12 mouse cellular contexts compared by ENCODE assay signal in genomic region chr2:65221646-65222045, GRCm38 (mm10).
"Had no signal": no experiment of that assay in that cellular context is flagged by ENCODE, and none has a peak within 500 bp of the region (broad histone marks: within the 10 kb centered on the region; RNA-seq: fewer than 3 reads in every experiment).

No protein-coding gene starts in this region.

- ATAC-seq: midbrain, embryonic 16.5 days had no signal

- H3K9ac ChIP-seq: limb, embryonic 13.5 days; liver, embryonic 14.5 days; midbrain, embryonic 12.5 days; neural tube, embryonic 13.5 days had no signal

- H3K9me3 ChIP-seq: limb, embryonic 13.5 days; midbrain, embryonic 12.5 days; neural tube, embryonic 13.5 days had no signal

- H3K4me2 ChIP-seq: limb, embryonic 13.5 days; midbrain, embryonic 12.5 days; neural tube, embryonic 13.5 days had no signal

- H3K27ac ChIP-seq: limb, embryonic 13.5 days; liver, embryonic 14.5 days; midbrain, embryonic 12.5 days; neural tube, embryonic 13.5 days had no signal

- H3K4me1 ChIP-seq: limb, embryonic 13.5 days; neural tube, embryonic 13.5 days had no signal

- H3K36me3 ChIP-seq: limb, embryonic 13.5 days; midbrain, embryonic 12.5 days; neural tube, embryonic 13.5 days had no signal

- DNase-seq: left cerebral cortex, postnatal 4 days; lung, adult 18-20 months; retina, postnatal 1 day; right cerebral cortex, postnatal 4 days; spleen, adult 18-20 months; thymus, adult 2 months; thymus, postnatal 25 days had no signal

- H3K4me3 ChIP-seq: limb, embryonic 13.5 days; midbrain, embryonic 12.5 days; neural tube, embryonic 13.5 days had no signal

- H3K27me3 ChIP-seq: limb, embryonic 13.5 days; midbrain, embryonic 12.5 days; neural tube, embryonic 13.5 days had no signal
